Mouse (Mus musculus) liver, embryonic 14.5 days (tissue): ENCODE results near the gene Golga4.

ENCODE experiments used
- CTCF ChIP-seq: IDR thresholded peaks from 2 replicates; pipeline ENCODE4 v1.5.1; 2016; ENCODE audit warnings: antibody characterized with exemption, low read depth, control low read depth
- EP300 ChIP-seq: IDR thresholded peaks from 2 replicates; pipeline ENCODE4 v1.6.1; 2016; ENCODE audit warnings: antibody characterized with exemption, low read depth

DNA sequence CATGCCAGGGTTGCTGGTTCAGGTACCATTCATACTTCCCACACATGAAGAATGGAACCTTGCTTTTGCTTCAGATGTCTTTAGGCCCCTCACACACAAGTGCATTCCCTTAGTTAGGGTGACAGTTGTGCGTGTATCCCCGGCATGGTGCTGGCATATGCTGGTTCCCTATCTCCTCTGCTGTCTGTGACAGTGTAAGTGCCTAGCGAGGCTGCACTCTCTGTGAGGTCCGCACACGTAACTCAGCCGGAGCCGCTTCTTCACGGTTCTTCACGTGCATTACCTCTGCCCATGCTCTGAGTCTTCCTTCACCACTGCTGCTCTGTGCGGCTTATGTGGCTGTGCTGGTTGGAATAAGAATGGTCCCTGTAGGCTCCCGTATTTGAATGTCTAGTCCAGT lies 57.3 kb downstream of the Golga4 start:
- TF ChIP-seq CTCF (no peak), EP300 (no peak)
